Mouse (Mus musculus) regulatory T cell (primary cell): ENCODE measurements around the gene Eln.

Experiments used
- in situ Hi-C: fragments of 300-600 bp; cut with MboI, MseI; formaldehyde crosslinking; loops from one replicate; pipeline ENCODE4 v1.15.1; 2025; ENCODE audit warnings: high pct_unique_total_duplicates

The Eln gene

DNA sequence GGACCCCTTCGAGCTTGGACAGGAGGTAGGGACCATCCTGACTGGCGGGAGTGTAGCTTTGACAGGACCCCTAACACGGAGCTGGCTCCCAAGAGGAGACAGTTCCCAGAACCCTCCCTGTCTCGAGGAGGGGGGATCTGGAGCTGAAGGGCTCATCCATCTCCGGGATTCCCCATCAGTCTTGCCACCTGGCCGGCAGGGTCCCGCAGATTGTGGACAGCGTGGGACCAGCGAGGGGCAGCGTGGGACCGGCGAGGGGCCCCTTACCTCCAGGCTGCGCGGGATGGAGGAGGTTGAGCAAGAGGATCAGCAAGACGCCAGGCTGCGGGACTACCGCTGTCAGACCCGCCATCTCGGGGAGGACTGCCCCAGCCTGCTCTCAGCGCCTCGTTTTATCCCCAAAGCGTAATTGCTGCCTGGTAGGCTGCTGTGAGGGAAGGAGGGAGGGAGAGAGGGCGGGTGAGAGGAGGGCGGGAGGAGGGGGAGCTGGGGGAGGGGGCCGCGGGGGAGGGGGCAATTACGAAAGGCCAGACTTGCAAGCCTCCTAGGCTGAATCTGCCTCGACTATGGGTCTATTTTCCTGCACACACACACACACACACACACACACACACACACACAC lies at the start of gene Eln:
Gene Eln (minus strand): TSS at position 434 of the 622 bp plus-strand sequence.
- in situ Hi-C loops: no loop called here

DNA sequence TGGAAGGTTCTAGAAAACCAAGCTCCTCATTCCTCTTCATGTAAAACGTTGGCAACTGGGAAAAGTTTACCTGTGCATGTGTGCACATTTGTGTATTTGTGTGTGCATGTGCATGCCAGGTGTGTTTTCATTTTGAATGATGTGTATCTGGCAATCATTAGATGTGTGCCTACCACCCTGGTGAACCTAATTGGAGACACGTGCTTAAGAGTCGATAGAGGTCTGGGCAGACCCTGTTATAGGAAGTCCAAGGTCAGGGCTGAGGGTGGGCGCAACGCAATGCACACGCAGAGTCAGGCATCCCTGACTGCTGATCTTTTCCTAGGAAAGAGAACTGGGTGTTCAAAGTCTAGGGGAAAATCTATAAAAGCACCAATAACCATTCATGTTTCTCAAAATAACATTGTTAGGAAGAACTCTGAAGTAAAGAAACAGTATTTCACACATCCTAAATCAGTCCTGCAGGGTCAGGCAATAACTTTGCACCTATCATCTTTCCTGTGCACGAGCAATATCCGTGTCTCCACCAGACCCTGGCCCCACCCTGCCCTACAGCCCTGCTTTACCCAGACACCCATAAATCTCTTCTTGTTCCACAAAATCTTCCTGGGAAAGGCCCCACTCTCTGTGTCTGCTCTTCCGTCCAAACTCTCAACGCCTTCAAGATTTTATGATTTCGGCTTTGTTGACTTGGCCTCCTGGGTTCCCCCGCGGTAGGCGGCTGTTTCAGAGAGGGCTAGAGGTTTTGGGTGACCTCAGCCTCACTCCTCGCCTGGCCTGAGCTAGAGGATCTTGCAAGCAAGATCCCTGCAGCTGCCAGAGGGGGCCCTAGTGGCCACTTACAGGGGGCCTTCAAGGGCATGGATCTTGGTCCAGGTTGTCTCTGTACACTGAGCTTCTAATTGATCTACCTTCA lies 43.2 kb upstream of the Eln start:
- in situ Hi-C loops: no loop called here

DNA sequence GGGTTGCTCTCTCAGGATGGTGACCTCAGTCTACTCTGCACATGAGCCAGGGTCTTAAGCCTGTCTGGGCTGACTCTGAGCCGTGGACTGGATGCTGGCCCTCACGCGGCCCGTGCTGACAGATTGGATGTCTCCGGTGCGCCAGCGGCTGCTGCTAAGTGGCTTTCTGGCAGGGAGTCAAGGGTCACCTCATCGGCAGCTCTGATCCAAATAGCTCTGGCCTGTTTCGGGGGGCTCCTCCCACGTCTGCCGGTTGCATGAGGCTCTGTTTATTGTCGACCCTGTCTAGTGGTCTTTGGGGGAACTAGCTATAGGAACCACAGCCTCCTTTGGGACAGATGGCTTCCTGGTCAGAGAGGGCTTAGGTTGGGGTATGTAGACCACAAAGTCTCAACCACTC lies 41.1 kb upstream of the Eln start:
- in situ Hi-C loops: no loop called here

DNA sequence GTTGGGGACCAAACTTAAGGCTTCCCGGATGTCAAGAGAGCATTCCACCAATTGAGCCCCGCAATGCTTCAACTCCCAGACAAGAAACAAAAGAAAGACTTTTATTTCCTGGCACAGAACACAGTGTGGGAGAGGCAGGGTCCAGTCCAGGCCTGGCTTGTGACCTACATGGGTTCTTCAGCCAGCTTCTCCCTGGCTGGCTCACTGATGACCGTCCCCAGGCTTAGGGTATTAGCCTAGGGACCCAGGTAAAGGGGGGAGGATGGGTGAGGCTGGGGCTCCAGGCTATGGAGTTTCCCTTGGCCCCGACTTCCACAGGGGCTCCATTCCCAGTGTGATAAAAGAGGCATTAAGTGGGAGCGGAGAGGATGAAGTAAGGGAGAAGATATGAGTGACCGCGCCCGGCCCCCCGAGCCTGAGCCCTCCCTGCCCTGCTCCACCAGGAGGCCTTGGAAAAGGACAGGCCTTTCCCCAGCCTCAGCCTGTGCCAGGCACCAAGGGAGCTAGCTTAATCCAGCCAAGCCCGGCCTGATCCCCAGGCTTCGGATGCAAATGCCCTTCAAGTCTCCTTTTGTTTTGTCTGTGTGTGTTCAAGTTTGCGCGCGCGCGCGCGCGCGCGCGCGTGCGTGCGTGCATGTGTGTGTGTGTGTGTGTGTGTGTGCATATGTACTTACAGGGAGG lies 38.7 kb upstream of the Eln start:
- in situ Hi-C loops: no loop called here

DNA sequence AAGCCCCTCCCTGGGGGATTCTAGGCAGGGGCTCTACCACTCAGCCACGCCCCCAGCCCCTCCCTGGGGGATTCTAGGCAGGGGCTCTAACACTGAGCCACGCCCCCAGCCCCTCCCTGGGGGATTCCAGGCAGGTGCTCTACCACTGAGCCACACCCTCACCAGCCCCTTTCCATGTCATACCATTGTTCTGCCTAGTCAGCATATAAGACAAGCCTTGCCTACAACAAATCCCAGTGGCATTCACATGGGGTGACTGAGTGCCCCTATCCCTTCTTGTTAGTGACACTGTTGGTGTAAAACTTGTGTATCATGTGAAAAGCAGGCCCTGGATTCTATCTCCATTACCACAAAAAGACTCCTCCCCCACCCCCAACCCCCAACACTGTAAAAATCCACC lies 36.7 kb upstream of the Eln start:
- in situ Hi-C loops: no loop called here

DNA sequence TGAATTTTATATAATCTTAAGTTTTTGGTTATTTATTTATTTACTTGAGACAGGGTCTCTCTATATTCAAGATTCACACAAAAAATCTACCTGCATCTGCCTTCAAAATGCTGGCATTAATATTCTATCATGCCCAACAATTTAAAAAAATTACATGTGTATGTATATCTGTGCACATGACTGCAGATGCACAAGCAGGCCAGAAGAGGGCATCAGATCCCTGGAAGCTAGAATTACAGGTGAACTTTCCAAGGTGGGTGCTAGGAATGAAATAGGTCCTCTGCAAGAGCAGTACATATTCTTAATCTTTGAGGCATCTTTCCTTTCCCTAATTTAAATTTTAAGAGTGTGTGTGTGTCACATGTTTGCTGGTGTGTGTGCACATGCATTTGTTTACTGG lies 33.8 kb upstream of the Eln start:
- in situ Hi-C loops: no loop called here

DNA sequence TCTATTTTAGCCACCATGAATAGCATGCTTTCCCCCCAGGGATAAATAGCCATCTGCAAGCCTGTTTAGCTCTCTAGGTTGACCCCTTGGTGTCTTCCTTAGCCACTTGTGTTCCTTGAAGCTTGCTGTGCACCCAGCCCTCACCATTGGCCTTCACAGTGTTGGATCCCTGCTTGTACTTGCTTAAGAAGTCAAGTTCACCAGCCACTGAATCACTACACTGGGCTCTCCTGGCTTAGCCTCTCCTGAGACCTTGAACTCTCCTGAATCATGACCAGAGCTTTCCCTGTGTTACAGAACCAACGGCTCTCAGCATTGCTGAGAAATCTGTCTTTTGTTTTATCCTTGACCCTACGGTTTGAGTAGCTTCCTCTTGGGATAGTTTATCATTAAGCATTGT lies 33.0 kb upstream of the Eln start:
- in situ Hi-C loops: no loop called here

DNA sequence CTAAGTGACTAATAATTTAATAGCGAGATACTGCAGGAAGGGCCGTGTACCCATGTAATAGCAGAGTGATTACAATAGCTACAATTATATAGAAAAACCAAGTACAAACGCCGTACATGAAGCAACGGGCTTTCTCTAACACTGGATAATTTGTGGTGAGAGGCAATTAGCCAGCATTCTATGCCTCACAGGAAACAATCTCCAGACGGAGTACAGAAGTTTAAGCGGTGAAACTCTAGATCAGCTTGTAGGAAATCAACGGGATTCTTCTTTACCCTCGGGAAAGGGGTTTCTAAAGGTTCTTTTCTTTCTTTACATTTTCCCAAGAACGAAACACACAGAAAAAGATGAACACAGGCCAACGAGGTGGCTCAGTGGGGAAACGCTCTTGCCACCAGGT lies 29.4 kb upstream of the Eln start:
- in situ Hi-C loops: no loop called here

DNA sequence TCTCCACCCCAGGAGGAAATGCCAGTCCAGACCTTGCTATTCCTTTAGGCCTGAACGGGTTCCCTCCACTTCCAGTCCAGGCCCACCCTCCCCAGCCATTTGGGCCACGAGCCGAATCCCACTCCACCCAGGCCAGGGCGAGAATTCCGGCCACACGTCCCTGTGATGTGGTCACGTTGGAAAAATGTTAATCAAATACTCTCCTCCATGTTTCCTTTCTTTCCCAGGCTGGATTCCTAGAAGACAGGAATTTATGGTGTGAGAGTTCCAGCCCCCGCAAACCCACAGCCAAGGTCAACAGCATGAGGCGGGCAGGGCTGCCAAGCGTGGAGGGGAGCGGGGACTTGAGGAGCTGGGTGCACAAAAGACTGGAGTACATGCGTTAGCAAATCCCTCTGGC lies 25.4 kb upstream of the Eln start:
- in situ Hi-C loops: no loop called here

DNA sequence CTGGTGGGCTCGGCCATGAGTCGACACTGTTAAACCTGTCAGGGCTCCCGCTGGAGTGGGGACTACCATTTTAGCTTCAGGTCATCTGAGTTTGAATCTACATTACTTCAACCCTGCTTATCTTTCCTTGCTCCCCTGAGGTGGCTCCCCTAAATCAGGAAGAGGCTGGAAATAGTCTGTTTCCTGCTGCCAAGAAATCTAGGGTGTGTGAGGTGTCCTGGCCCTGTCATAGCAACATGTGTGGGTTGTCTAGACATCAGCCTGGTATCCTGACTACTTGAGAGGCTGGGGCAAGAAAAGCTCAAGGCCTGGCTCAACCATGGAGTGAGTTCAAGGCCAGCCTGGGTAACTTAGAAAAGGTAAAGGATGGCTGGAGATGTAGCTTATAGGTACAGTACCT lies 24.6 kb upstream of the Eln start:
- in situ Hi-C loops: no loop called here

DNA sequence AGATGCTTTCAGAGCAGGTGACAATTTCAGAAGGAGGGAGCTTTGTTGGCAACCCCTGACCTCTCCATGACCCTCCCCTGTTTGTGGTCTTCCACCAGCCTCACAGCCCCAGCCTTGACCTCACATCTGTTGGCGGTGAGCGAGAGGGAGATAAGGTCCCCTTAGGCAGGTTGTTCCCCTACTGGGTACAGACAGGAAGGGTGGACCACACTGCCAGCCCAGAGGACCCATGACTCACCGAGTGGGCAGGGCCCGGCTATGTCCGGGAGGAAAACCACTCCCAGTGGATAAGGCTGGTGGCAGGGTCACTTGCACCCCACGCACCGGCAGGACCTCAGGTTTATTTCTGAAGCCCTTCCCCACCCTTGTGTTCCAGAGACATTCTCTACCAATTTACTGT lies 22.1 kb upstream of the Eln start:
- in situ Hi-C loops: no loop called here

DNA sequence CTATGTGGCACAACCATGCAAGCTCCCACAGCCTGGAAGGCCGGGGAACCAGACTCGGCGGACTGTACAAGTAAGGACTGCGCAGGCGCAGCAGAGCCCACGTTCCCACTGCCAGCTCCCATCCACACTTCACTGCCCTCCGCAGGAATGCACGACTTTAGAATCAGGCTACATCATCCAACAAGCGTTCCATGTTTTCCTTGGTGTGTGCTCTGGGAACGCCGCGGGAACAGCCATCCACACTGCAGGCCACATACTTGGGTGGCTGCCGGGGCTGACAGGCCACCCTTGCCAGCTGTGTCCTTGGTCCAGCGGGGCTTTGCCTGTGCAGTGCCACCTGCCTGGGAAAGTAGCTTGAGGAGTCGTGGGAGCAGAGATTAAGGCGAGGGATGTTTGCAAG lies 18.3 kb upstream of the Eln start:
- in situ Hi-C loops: no loop called here

DNA sequence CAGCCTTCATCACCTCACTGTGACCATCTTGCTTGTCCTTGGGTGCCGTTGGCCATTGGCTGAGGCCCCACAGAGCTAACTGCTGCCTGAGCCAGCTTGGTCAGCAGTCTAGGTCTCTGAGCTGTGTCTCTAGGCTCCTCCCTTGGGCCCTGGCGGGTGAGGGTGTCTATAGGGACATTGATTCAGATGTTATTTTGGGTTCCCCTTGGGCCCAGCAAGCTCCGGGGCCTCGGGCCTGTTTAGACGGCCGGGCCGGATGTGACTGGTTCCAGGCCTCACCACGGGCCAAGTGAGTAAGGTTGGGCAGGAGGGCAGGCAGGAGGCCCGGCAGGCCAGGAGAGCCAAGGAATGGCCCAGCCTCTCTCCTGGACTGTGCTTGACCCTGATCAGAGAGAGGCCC lies 16.2 kb upstream of the Eln start:
- in situ Hi-C loops: no loop called here

DNA sequence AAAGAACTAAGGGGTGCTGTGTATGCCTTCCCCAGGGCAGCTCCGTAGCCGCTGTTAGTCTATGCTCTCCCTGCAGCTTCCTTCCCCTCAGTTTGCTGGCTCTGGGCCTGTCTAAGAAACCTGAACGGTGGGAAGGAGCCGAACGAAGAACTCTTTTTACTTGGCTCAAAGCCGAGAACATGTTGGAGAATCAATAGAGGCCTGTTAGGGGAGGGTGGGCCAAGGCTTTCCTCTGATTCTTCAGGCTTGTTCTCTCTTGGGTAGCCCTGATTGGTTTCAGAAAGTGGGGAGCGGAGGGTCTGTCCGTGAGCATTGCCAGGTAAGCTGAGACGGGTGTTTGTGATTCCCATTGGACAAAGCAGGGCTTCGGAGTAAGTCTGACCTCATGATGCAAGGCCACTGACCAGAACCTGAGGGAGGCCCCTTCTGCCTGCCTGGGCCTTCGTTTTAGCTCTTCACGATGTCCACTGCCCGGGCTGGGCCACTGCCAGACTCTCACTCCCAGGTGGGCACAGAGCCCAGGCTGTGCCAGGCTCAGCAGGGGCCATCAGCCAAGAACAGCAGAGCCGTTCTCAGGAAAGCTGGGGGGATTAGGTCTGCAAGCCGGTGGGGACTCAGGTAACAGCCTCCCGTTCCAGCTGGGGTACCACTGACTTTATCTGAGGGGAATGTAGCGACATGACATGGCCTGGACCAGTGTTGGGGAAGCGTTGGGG lies 14.4 kb upstream of the Eln start:
- in situ Hi-C loops: no loop called here

DNA sequence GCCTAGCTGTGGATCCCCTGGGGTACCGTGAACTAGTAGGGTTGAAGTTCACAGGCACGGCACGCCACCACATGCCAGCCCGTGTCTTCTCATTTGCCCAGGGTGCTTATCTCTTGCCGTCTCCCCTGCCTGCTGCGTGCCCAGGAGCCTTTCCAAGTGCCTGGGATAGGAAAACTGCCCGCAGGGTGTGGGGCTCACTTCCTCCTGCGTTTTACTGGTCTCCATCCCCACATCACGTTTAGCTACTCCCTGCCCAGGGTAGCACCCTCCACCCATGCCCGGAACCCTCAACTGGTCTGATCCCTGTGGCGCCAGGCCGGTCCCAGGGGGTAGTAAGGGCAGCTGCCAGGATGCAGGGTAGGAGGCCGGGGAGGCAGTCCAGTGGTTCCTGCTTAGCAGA lies 8.9 kb upstream of the Eln start:
- in situ Hi-C loops: no loop called here

DNA sequence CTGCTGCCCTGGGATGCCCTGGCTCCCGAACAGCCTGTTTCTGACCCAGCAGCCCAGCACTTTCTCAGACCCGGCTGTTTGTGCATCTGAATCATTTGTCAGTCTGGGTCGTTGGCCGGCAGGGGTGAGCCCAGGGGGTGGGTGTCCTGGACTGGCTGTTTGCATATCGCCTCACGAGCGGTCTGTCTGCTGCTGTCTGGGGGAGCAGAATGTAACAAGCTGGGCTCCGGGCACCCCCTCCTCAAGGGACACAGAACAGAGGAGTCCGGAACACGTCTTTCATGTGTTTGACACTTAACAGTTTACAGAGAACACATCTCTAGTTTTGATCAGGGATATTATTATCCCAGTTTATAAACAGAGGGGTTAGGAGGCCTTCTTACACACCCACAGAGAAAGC lies 7.0 kb upstream of the Eln start:
- in situ Hi-C loops: no loop called here

DNA sequence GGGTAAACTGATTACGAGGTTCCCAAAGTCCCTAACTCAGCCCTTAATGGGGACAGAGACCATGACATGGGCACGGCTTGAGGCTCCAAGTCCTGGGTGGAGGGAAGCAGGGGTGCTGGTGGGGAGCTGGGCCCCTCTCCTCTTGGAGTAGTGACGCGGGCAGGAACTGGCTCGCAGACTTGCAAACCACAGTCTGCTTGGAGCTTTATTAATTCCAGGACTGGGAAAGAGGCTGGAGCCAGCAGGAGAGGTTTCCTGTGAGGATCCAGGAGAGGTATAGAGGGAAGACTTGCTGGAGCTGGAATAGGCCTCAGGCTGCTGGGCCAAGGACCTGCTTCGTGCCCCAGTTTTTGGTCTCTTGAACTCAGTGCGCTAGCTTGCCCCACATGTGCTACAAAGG lies 3.3 kb upstream of the Eln start:
- in situ Hi-C loops: no loop called here

DNA sequence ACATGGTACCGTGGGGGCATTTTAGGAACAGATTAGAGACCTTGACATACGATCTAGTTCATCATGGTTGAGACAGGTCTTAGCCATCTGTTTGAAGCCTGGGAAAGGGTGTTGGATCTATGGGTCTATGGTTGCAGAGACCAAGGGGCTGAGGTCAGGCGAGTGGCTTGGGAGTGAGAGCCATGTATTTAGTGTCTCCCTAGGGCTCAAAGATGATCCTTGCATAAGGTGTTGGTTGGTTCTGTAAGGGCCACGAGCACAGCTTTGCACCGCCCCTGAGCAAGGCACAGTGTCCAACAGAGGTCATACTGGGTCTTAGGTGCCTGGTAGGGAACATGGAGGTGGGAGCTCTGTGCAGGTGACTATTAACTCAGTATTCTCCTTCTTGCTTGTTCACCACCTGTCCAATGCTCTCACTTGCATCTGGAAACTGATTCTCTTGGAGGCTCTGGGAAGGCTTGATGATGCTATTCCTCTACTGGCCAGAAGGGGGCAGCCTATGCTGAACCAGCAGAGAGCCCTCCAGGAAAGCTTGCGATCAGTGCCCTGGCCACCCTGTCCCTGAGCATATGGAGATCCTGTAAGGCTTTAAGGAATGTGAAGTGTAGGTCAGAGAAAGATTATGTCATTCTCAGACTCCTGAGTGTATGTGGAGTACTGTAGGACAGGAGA lies 960 bp upstream of the Eln start:
- in situ Hi-C loops: no loop called here

DNA sequence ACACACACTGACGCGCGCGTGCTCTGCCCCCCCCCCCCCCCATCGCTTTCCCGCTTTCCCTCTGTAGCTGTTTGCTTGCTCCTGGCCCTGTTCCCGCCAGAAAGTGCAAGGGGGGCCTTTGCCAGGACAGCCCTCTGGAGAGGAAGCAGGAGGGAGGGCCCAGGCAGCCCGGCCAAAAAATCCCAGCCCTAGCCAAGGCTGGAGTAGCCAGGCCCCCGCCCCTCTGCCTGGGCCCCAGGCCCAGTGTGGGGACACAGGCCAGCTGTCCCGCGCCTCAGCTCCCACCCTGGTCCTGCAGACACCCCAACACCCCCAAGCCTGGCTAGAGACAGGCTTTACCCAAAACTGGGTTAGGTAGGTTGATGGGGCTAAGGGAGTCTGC lies 380 bp upstream of the Eln start:
- in situ Hi-C loops: no loop called here

DNA sequence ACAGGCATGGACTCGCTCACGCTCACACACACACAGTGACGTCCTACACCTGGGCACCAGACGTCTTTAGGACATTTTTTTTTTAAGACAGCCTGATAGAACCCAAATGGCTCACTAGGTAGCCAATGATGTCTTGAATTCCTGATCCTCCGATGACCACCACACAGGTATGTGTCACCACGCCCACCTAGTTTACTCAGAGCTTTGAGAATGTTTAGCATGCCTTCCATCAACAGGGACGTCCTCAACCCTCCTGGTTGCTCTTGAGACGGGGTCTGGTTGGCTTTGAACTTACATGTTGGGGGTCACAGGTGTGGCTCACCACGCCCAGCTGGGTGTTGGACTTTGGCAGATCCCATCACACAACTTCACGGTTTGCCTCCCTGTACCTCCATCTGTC lies 922 bp downstream of the Eln start:
- in situ Hi-C loops: no loop called here

DNA sequence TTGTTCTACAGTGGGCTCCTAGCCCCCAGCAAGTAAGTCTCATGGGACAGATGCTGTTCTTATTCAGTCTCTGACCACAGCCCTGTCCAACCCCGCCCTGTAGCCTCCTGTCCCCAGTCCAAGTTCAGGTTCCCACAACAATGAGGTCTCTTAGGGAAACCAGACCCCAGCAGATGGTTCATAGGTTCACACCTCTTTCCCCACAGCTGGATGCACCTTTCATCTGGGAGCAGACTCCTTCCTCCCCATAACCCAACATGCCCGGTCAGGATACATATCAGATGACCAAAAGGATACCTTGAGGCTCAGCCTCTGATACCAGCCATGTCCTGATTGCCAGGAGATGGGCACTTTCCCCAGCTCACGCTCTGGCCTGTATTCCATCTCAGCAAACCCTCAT lies 1.3 kb downstream of the Eln start:
- in situ Hi-C loops: no loop called here

DNA sequence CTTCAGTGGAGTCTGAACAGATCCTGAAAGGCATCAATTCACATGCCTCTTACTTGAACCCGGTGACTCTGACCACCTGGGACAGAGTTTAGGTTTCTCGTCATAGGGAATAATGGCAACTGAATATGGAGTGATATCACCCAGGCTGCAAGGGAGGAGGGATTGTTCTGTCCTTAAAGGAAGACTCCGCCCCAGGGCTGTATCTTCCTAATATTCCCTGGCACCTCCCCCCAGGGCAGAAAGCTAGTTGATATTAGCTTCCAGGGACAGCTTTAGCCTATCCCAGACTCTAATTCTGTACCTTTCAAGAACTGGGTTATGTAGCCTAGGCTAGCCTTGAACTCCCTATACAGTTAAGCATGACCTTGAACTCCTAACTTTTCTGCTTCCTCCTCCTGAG lies 2.1 kb downstream of the Eln start:
- in situ Hi-C loops: no loop called here
